Mouse (Mus musculus) liver, postnatal 0 days (tissue): ENCODE measurements around the gene Cubn.

Experiments used
- CTCF ChIP-seq: sonication (generic); IDR thresholded peaks from 2 replicates; pipeline ENCODE4 v1.5.1; 2016; ENCODE audit warnings: antibody characterized with exemption, low read depth
- EP300 ChIP-seq: IDR thresholded peaks from 2 replicates; pipeline ENCODE4 v1.6.1; 2016; ENCODE audit warnings: antibody characterized with exemption, low read depth, mild to moderate bottlenecking

GRCm38 (mm10) chr2:13264875-13265274 is 226.7 kb downstream of the Cubn start:
- TF ChIP-seq CTCF (peak; percentile 82), EP300 (no peak)
